Mouse (Mus musculus) left cerebral cortex, adult 18-20 months (tissue): ENCODE data around the gene Rab6b. TPM values are rescaled to one million over a fixed set of nuclear protein-coding genes. Genes with fewer than 3 reads are reported as not detected.
"Not testable (repeated sequence)": the region's sequence is repeated elsewhere in the genome, so short reads cannot be mapped to it uniquely, and the experiment has no call there.

Experiments
- DNase-seq, 2 experiments: peaks; one replicate each; pipeline ENCODE4 v3.0.0; 2021 to 2022; ENCODE audit warnings: low spot score in 2 of 2, mixed read lengths in 1 of 2
- total RNA-seq, 2 experiments: library from RNA; stranded (reverse); gene quantifications; 2 replicates each; pipeline ENCODE4 v1.2.3; 2021

Rab6b gene
- total RNA-seq, 2 experiments from 2014 or later: 566 to 572 TPM

- DNase-seq: no peak
Observed at GRCm38 (mm10) chr9:103140384-103140783, 28.8 kb downstream of the Rab6b start.

- DNase-seq: no peak
Observed at GRCm38 (mm10) chr9:103141266-103141665, 29.7 kb downstream of the Rab6b start.

GRCm38 (mm10) chr9:103143881-103144280, 32.3 kb downstream of the Rab6b start:
- no peak for DNase-seq

- no peak for DNase-seq
Observed at GRCm38 (mm10) chr9:103145351-103145750, 33.8 kb downstream of the Rab6b start.

GRCm38 (mm10) chr9:103146257-103146656, 34.7 kb downstream of the Rab6b start:
- DNase-seq: no peak

- DNase-seq: peak; percentile 40 to 58
Observed at GRCm38 (mm10) chr9:103146703-103147102, 35.1 kb downstream of the Rab6b start.

- no peak for DNase-seq
Observed at GRCm38 (mm10) chr9:103147103-103147502, 35.5 kb downstream of the Rab6b start.

GRCm38 (mm10) chr9:103149074-103149799, 37.6 kb downstream of the Rab6b start:
- no peak for DNase-seq

GRCm38 (mm10) chr9:103153286-103153685, 41.7 kb downstream of the Rab6b start:
- no peak for DNase-seq

- no peak for DNase-seq
Observed at GRCm38 (mm10) chr9:103154568-103154967, 43.0 kb downstream of the Rab6b start.

- DNase-seq: not testable (repeated sequence)
Observed at GRCm38 (mm10) chr9:103155158-103155557, 43.6 kb downstream of the Rab6b start.

GRCm38 (mm10) chr9:103163806-103164205, 52.2 kb downstream of the Rab6b start:
- no peak for DNase-seq

- no peak for DNase-seq
Observed at GRCm38 (mm10) chr9:103168046-103168445, 56.5 kb downstream of the Rab6b start.

- peak; percentile 33 to 56 for DNase-seq
Observed at GRCm38 (mm10) chr9:103168771-103169170, 57.2 kb downstream of the Rab6b start.

- DNase-seq: no peak
Observed at GRCm38 (mm10) chr9:103174771-103175519, 63.4 kb downstream of the Rab6b start.

GRCm38 (mm10) chr9:103175692-103176091, 64.1 kb downstream of the Rab6b start:
- no peak for DNase-seq

- DNase-seq: peak in 1 of 2 experiments; percentile 25
Observed at GRCm38 (mm10) chr9:103180303-103180702, 68.7 kb downstream of the Rab6b start.

- peak; percentile 39 to 48 for DNase-seq
Observed at GRCm38 (mm10) chr9:103180807-103181565, 69.4 kb downstream of the Rab6b start.

GRCm38 (mm10) chr9:103181886-103182285, 70.3 kb downstream of the Rab6b start:
- DNase-seq: no peak

- DNase-seq: no peak
Observed at GRCm38 (mm10) chr9:103184855-103185254, 73.3 kb downstream of the Rab6b start.

- DNase-seq: no peak
Observed at GRCm38 (mm10) chr9:103185946-103186345, 74.4 kb downstream of the Rab6b start.

GRCm38 (mm10) chr9:103186747-103187146, 75.2 kb downstream of the Rab6b start:
- DNase-seq: no peak
